Comparison of ENCODE assay signal across 19 mouse cellular contexts in genomic region chr4:150816414-150816951, GRCm38 (mm10). TPM values are rescaled to one million over a fixed set of nuclear protein-coding genes. Genes with fewer than 3 reads are reported as not detected.
DNase-seq lines count a peak whose midpoint lies in the region; ATAC-seq and TF ChIP-seq lines count a peak whose summit lies in the region.
"Had no signal": no experiment of that assay in that cellular context is flagged by ENCODE, and none has a peak within 500 bp of the region (broad histone marks: within the 10 kb centered on the region; RNA-seq: fewer than 3 reads in every experiment).

No protein-coding gene starts in this region.

- TF ChIP-seq EP300 in heart, adult 2 months (IDR thresholded peaks at IDR 0.05; ENCODE audit: insufficient read depth, low read depth, low read length): no peak

- H3K27ac ChIP-seq in heart, adult 2 months: peak overlapping the region; percentile 26
- H3K27ac ChIP-seq in heart, embryonic 10.5 days: no peak overlapping the region
- H3K27ac ChIP-seq in kidney, postnatal 0 days: peak overlapping the region; percentile 11; the same call in 1 of the 2 replicates
- peak overlapping the region; percentile 64 for H3K27ac ChIP-seq in intestine, embryonic 14.5 days (ENCODE audit: low read depth)
- H3K27ac ChIP-seq in stomach, embryonic 15.5 days: peak overlapping the region; percentile 62
- H3K27ac ChIP-seq: embryonic facial prominence, embryonic 13.5 days; forebrain, embryonic 15.5 days; hindbrain, embryonic 12.5 days; limb, embryonic 12.5 days; liver, embryonic 13.5 days had no signal

- H3K9ac ChIP-seq in heart, adult 2 months (ENCODE audit: low read depth, low read length): no peak overlapping the region
- H3K9ac ChIP-seq in kidney, postnatal 0 days (ENCODE audit: low read depth, low read length): no peak overlapping the region
- no peak overlapping the region for H3K9ac ChIP-seq in intestine, embryonic 14.5 days (ENCODE audit: low read length)
- H3K9ac ChIP-seq in stomach, embryonic 15.5 days: no peak overlapping the region
- H3K9ac ChIP-seq: embryonic facial prominence, embryonic 13.5 days; forebrain, embryonic 15.5 days; hindbrain, embryonic 12.5 days; limb, embryonic 12.5 days; liver, embryonic 13.5 days had no signal

- WGBS in heart, adult 2 months: 69% methylated on average over 13 of the region's 13 CpGs
- WGBS in heart, embryonic 10.5 days: 80% methylated on average over 13 of the region's 13 CpGs
- WGBS in kidney, postnatal 0 days: 39% methylated on average over 13 of the region's 13 CpGs
- WGBS in intestine, embryonic 14.5 days: 34% methylated on average over 13 of the region's 13 CpGs
- 32% methylated on average over 13 of the region's 13 CpGs for WGBS in stomach, embryonic 15.5 days

- DNase-seq in heart, adult 2 months: no peak
- no peak for DNase-seq in heart, embryonic 10.5 days (ENCODE audit: low spot score)
- DNase-seq in kidney, postnatal 0 days (ENCODE audit: low spot score): peak; percentile 43
- DNase-seq in kidney, postnatal 36 days: no peak
- DNase-seq in intestine, embryonic 14.5 days (ENCODE audit: low spot score): no peak
- DNase-seq in left cerebral cortex, postnatal 25 days (ENCODE audit: low spot score in 2 of 2): no peak
- DNase-seq: adrenal gland, postnatal 14 days; cerebellum, adult 11 months; cerebellum, postnatal 10 days; heart, postnatal 14 days; liver, embryonic 13.5 days; right cerebral cortex, postnatal 25 days; thymus, postnatal 25 days had no signal

- intact Hi-C loops in heart, adult 2 months (cut with DNase I): no loop called here
- intact Hi-C loops in left cerebral cortex, postnatal 25 days (cut with DNase I): no loop called here

- H3K79me2 ChIP-seq in heart, adult 2 months (replicated peaks; ENCODE audit: control insufficient read depth, insufficient read depth, low read length): no peaks in the 10 kb centered on the region

- H3K27me3 ChIP-seq in heart, adult 2 months (ENCODE audit: control insufficient read depth, insufficient read depth, low read length): no peaks in the 10 kb centered on the region
- H3K27me3 ChIP-seq in heart, embryonic 10.5 days (ENCODE audit: insufficient read depth, poor library complexity, severe bottlenecking): peaks cover 7% of the 10 kb centered on the region; the same call in 1 of the 2 replicates
- no peaks in the 10 kb centered on the region for H3K27me3 ChIP-seq in kidney, postnatal 0 days (ENCODE audit: insufficient read depth, low read length)
- H3K27me3 ChIP-seq in intestine, embryonic 14.5 days (replicated peaks; ENCODE audit: control insufficient read depth, insufficient read depth, low read length): no peaks in the 10 kb centered on the region
- no peaks in the 10 kb centered on the region for H3K27me3 ChIP-seq in stomach, embryonic 15.5 days (replicated peaks)
- H3K27me3 ChIP-seq: embryonic facial prominence, embryonic 13.5 days; forebrain, embryonic 15.5 days; hindbrain, embryonic 12.5 days; limb, embryonic 12.5 days; liver, embryonic 13.5 days had no signal

- no peak overlapping the region for H3K4me2 ChIP-seq in kidney, postnatal 0 days (ENCODE audit: low read length)
- peak overlapping the region; percentile 18; the same call in 1 of the 2 replicates for H3K4me2 ChIP-seq in intestine, embryonic 14.5 days (ENCODE audit: low read length)
- no peak overlapping the region for H3K4me2 ChIP-seq in stomach, embryonic 15.5 days
- H3K4me2 ChIP-seq: embryonic facial prominence, embryonic 13.5 days; forebrain, embryonic 15.5 days; hindbrain, embryonic 12.5 days; limb, embryonic 12.5 days; liver, embryonic 13.5 days had no signal

- no peak for TF ChIP-seq CTCF in heart, adult 2 months (IDR thresholded peaks at IDR 0.05)
- TF ChIP-seq CTCF in kidney, postnatal 0 days (IDR thresholded peaks at IDR 0.05; ENCODE audit: low read depth): no peak

- H3K4me1 ChIP-seq in heart, adult 2 months (ENCODE audit: control insufficient read depth, insufficient read depth, low read length): peaks cover 6% of the 10 kb centered on the region
- H3K4me1 ChIP-seq in heart, embryonic 10.5 days: peaks cover 18% of the 10 kb centered on the region
- peaks cover 22% of the 10 kb centered on the region for H3K4me1 ChIP-seq in kidney, postnatal 0 days (replicated peaks; ENCODE audit: insufficient read depth, low read length)
- peaks cover 31% of the 10 kb centered on the region for H3K4me1 ChIP-seq in intestine, embryonic 14.5 days (replicated peaks; ENCODE audit: control insufficient read depth, insufficient read depth, low read length)
- H3K4me1 ChIP-seq in stomach, embryonic 15.5 days: peaks cover 34% of the 10 kb centered on the region
- H3K4me1 ChIP-seq: forebrain, embryonic 15.5 days had no signal

- no peak overlapping the region for H3K4me3 ChIP-seq in heart, adult 2 months
- no peak overlapping the region for H3K4me3 ChIP-seq in heart, embryonic 10.5 days
- H3K4me3 ChIP-seq in kidney, postnatal 0 days (replicated peaks; ENCODE audit: low read depth, low read length): no peak overlapping the region
- no peak overlapping the region for H3K4me3 ChIP-seq in intestine, embryonic 14.5 days (ENCODE audit: low read depth, low read length)
- H3K4me3 ChIP-seq in stomach, embryonic 15.5 days (replicated peaks): no peak overlapping the region
- H3K4me3 ChIP-seq: embryonic facial prominence, embryonic 13.5 days; forebrain, embryonic 15.5 days; hindbrain, embryonic 12.5 days; limb, embryonic 12.5 days; liver, embryonic 13.5 days had no signal

- no peak for ATAC-seq in kidney, postnatal 0 days (replicated peaks; ENCODE audit: low FRiP score, low read depth)
- ATAC-seq in intestine, embryonic 14.5 days (replicated peaks; ENCODE audit: low FRiP score, low TSS enrichment, low read depth): 0 out of 2 replicates have a peak, but pooled peaks have one; percentile 38
- no peak for ATAC-seq in stomach, embryonic 15.5 days (ENCODE audit: insufficient read depth, low FRiP score, low read depth)
- ATAC-seq: forebrain, embryonic 15.5 days had no signal

- H3K9me3 ChIP-seq in heart, embryonic 10.5 days: no peaks in the 10 kb centered on the region
- H3K9me3 ChIP-seq in kidney, postnatal 0 days (replicated peaks; ENCODE audit: low read length): no peaks in the 10 kb centered on the region
- no peaks in the 10 kb centered on the region for H3K9me3 ChIP-seq in intestine, embryonic 14.5 days (ENCODE audit: control insufficient read depth, low read length)
- no peaks in the 10 kb centered on the region for H3K9me3 ChIP-seq in stomach, embryonic 15.5 days
- H3K9me3 ChIP-seq: embryonic facial prominence, embryonic 13.5 days; forebrain, embryonic 15.5 days; G1E; hindbrain, embryonic 12.5 days; limb, embryonic 12.5 days; liver, embryonic 13.5 days had no signal

- TF ChIP-seq POLR2A in heart, adult 2 months (IDR thresholded peaks at IDR 0.05; ENCODE audit: insufficient read depth, low read depth, low read length): no peak

- no peaks in the 10 kb centered on the region for H3K36me3 ChIP-seq in heart, adult 2 months (ENCODE audit: control insufficient read depth, insufficient read depth, low read length)
- no peaks in the 10 kb centered on the region for H3K36me3 ChIP-seq in heart, embryonic 10.5 days
- no peaks in the 10 kb centered on the region for H3K36me3 ChIP-seq in kidney, postnatal 0 days (ENCODE audit: insufficient read depth, low read length)
- no peaks in the 10 kb centered on the region for H3K36me3 ChIP-seq in intestine, embryonic 14.5 days (ENCODE audit: control insufficient read depth, insufficient read depth, low read length)
- H3K36me3 ChIP-seq in stomach, embryonic 15.5 days: no peaks in the 10 kb centered on the region
- H3K36me3 ChIP-seq: embryonic facial prominence, embryonic 13.5 days; forebrain, embryonic 15.5 days; G1E; hindbrain, embryonic 12.5 days; limb, embryonic 12.5 days; liver, embryonic 13.5 days had no signal

RNA-seq across cellular contexts. Expression of gene Errfi1, which starts 37.2 kb away (rescaled TPM):
- total RNA-seq in heart, adult 2 months (2021): 10 to 100 TPM; 22.1 to 44.1 TPM
- 21.3 and 22.5 TPM in 2 replicates for polyA plus RNA-seq in heart, adult 2 months (2012; rRNA removed)
- 15.3 and 25.7 TPM in 2 replicates for polyA plus RNA-seq in heart, embryonic 10.5 days (2016; fragmentation: Nextera tagmentation; extraction: Ambion mirVana)
- polyA plus RNA-seq in kidney, postnatal 0 days (2015; fragmentation: Nextera tagmentation; extraction: Ambion mirVana): 34.1 and 35.5 TPM in 2 replicates
- 27.4 and 28.8 TPM in 2 replicates for polyA plus RNA-seq in intestine, embryonic 14.5 days (2014; fragmentation: Nextera tagmentation; extraction: Ambion mirVana)
- 32.3 and 33.4 TPM in 2 replicates for polyA plus RNA-seq in stomach, embryonic 15.5 days (2015; fragmentation: Nextera tagmentation; extraction: Ambion mirVana)
- 10 to 100 TPM; 26.2 to 28.4 TPM for total RNA-seq in left cerebral cortex, postnatal 25 days (2021)
- polyA plus RNA-seq: G1E had no signal
